Mouse (Mus musculus) kidney, postnatal 36 days (tissue): ENCODE data around the gene Nek11.
A peak's percentile ranks its signal among the peaks of the same experiment; 100 is the strongest.

Source experiments
- DNase-seq, 2 experiments: peaks; one replicate each; pipeline ENCODE4 v3.0.0; 2021 to 2022; ENCODE audit warnings: mixed read lengths in 2 of 2

Nek11 gene

GRCm38 (mm10) chr9:105395218-105395627 lies at the start of gene Nek11, which contains the start of gene Aste1:
Gene Nek11, minus strand, starts transcription at chr9:105395524.
Gene Aste1, plus strand, starts transcription at chr9:105395392.
- peak; percentile 96 to 98 for DNase-seq

- DNase-seq: no peak
These were observed 13.2 kb upstream of the Nek11 start for GRCm38 (mm10) chr9:105408549-105408948.

GRCm38 (mm10) chr9:105394720-105395119 lies 604 bp downstream of the Nek11 start:
- DNase-seq: no peak

- no peak for DNase-seq
These were observed 4.7 kb downstream of the Nek11 start for GRCm38 (mm10) chr9:105390616-105391015.

- DNase-seq: peak; percentile 55 to 88
These were observed 6.0 kb downstream of the Nek11 start for GRCm38 (mm10) chr9:105389289-105389688.

GRCm38 (mm10) chr9:105387403-105387802 lies 7.9 kb downstream of the Nek11 start:
- DNase-seq: no peak

GRCm38 (mm10) chr9:105379533-105380145 lies 15.7 kb downstream of the Nek11 start:
- no peak for DNase-seq

- no peak for DNase-seq
These were observed 17.7 kb downstream of the Nek11 start for GRCm38 (mm10) chr9:105377622-105378021.

GRCm38 (mm10) chr9:105376954-105377530 lies 18.3 kb downstream of the Nek11 start:
- no peak for DNase-seq

GRCm38 (mm10) chr9:105376411-105376810 lies 18.9 kb downstream of the Nek11 start:
- DNase-seq: no peak

- no peak for DNase-seq
These were observed 21.0 kb downstream of the Nek11 start for GRCm38 (mm10) chr9:105374361-105374760.

GRCm38 (mm10) chr9:105368605-105369004 lies 26.7 kb downstream of the Nek11 start:
- DNase-seq: no peak

- DNase-seq: no peak
These were observed 29.1 kb downstream of the Nek11 start for GRCm38 (mm10) chr9:105366199-105366598.

GRCm38 (mm10) chr9:105363520-105364231 lies 31.6 kb downstream of the Nek11 start:
- no peak for DNase-seq

GRCm38 (mm10) chr9:105362181-105362580 lies 33.1 kb downstream of the Nek11 start:
- no peak for DNase-seq

GRCm38 (mm10) chr9:105349034-105349433 lies 46.3 kb downstream of the Nek11 start:
- DNase-seq: no peak

GRCm38 (mm10) chr9:105348242-105349031 lies 46.9 kb downstream of the Nek11 start:
- DNase-seq: no peak

GRCm38 (mm10) chr9:105342994-105343656 lies 52.2 kb downstream of the Nek11 start:
- DNase-seq: no peak

- DNase-seq: no peak
These were observed 52.8 kb downstream of the Nek11 start for GRCm38 (mm10) chr9:105342565-105342964.

- no peak for DNase-seq
These were observed 62.8 kb downstream of the Nek11 start for GRCm38 (mm10) chr9:105332436-105333016.

- no peak for DNase-seq
These were observed 73.5 kb downstream of the Nek11 start for GRCm38 (mm10) chr9:105321856-105322255.

- DNase-seq: peak in 1 of 2 experiments; percentile 2
These were observed 82.1 kb downstream of the Nek11 start for GRCm38 (mm10) chr9:105313250-105313649.
